ENCODE assay signal across 18 mouse cellular contexts in genomic region chr2:30539305-30539704, GRCm38 (mm10). TPM values are rescaled to one million over a fixed set of nuclear protein-coding genes. Genes with fewer than 3 reads are reported as not detected.
"Had no signal": no experiment of that assay in that cellular context is flagged by ENCODE, and none has a peak within 500 bp of the region (broad histone marks: within the 10 kb centered on the region; RNA-seq: fewer than 3 reads in every experiment).

No protein-coding gene starts in this region.

- DNase-seq: liver, embryonic 13.5 days; liver, postnatal 0 days; lung, adult 2 months; lung, postnatal 10 days; lung, postnatal 4 days; right cerebral cortex, postnatal 14 days; thymus, adult 2 months; thymus, postnatal 25 days; thymus, postnatal 4 days had no signal

- H3K9ac ChIP-seq: liver, embryonic 13.5 days; liver, embryonic 15.5 days; liver, postnatal 0 days; lung, embryonic 15.5 days; midbrain, embryonic 13.5 days; midbrain, embryonic 15.5 days; neural tube, embryonic 12.5 days; stomach, embryonic 15.5 days had no signal

- H3K27ac ChIP-seq: liver, embryonic 13.5 days; liver, embryonic 15.5 days; lung, embryonic 15.5 days; midbrain, embryonic 13.5 days; midbrain, embryonic 15.5 days; neural tube, embryonic 12.5 days; stomach, embryonic 15.5 days; stomach, postnatal 0 days had no signal

- H3K9me3 ChIP-seq: liver, embryonic 13.5 days; liver, embryonic 15.5 days; lung, embryonic 15.5 days; midbrain, embryonic 13.5 days; midbrain, embryonic 15.5 days; neural tube, embryonic 12.5 days; stomach, embryonic 15.5 days had no signal

- H3K4me3 ChIP-seq: liver, embryonic 13.5 days; liver, embryonic 15.5 days; lung, embryonic 15.5 days; midbrain, embryonic 13.5 days; midbrain, embryonic 15.5 days; neural tube, embryonic 12.5 days; stomach, embryonic 15.5 days had no signal

- H3K27me3 ChIP-seq: liver, embryonic 13.5 days; liver, embryonic 15.5 days; lung, embryonic 15.5 days; midbrain, embryonic 13.5 days; midbrain, embryonic 15.5 days; stomach, embryonic 15.5 days had no signal

- ATAC-seq: liver, postnatal 0 days; midbrain, embryonic 13.5 days; midbrain, embryonic 15.5 days had no signal

- H3K36me3 ChIP-seq: liver, embryonic 13.5 days; liver, embryonic 15.5 days; lung, embryonic 15.5 days; midbrain, embryonic 13.5 days; midbrain, embryonic 15.5 days; neural tube, embryonic 12.5 days; stomach, embryonic 15.5 days had no signal

- H3K4me2 ChIP-seq: liver, embryonic 13.5 days; liver, embryonic 15.5 days; lung, embryonic 15.5 days; midbrain, embryonic 11.5 days; midbrain, embryonic 13.5 days; midbrain, embryonic 15.5 days; neural tube, embryonic 12.5 days; stomach, embryonic 15.5 days had no signal

- H3K4me1 ChIP-seq: liver, embryonic 13.5 days; liver, embryonic 15.5 days; lung, embryonic 15.5 days had no signal

RNA-seq across cellular contexts. Expression of gene Cstad, which starts 55.5 kb away (rescaled TPM):
- total RNA-seq: monocyte, adult 5-6 weeks had no signal
- polyA plus RNA-seq: liver, embryonic 15.5 days had no signal
